Mouse (Mus musculus): ENCODE data around the gene Pcgf5. TPM values are rescaled to one million over a fixed set of nuclear protein-coding genes. Genes with fewer than 3 reads are reported as not detected.
A peak's percentile ranks its signal among the peaks of the same experiment; 100 is the strongest.

Pcgf5 gene
- 18.4 and 18.9 TPM in 2 replicates for polyA plus RNA-seq (2015; fragmentation: Nextera tagmentation; extraction: Ambion mirVana)

- H3K9ac ChIP-seq: peak within 1 kb of the TSS; percentile 59
- peaks cover 41% of the 10 kb centered on the region for H3K27me3 ChIP-seq
- 0 out of 2 replicates have a peak, but pooled peaks cover 4% of the 10 kb centered on the region for H3K4me1 ChIP-seq
- H3K4me3 ChIP-seq: peak within 1 kb of the TSS; percentile 79
- no peaks in the 10 kb centered on the region for H3K36me3 ChIP-seq
- no peaks in the 10 kb centered on the region for H3K9me3 ChIP-seq
- peak within 1 kb of the TSS; percentile 26 for H3K27ac ChIP-seq
- peak; percentile 83 for ATAC-seq (ENCODE audit: borderline replicate concordance, extremely low read depth, low FRiP score, low TSS enrichment)
- WGBS: 0% methylated on average over 74 of the region's 92 CpGs
- peak within 1 kb of the TSS; percentile 100 for H3K4me2 ChIP-seq
These were observed at the start of gene Pcgf5 for GRCm38 (mm10) chr19:36348161-36348800. Gene Pcgf5, plus strand, starts transcription at chr19:36348309.

- no peak overlapping the region for H3K9ac ChIP-seq
- no peaks in the 10 kb centered on the region for H3K36me3 ChIP-seq
- H3K9me3 ChIP-seq: no peaks in the 10 kb centered on the region
- no peaks in the 10 kb centered on the region for H3K27me3 ChIP-seq
- no peak for ATAC-seq (ENCODE audit: borderline replicate concordance, extremely low read depth, low FRiP score, low TSS enrichment)
- no peak overlapping the region for H3K4me2 ChIP-seq
- no peaks in the 10 kb centered on the region for H3K4me1 ChIP-seq
- no peak overlapping the region for H3K27ac ChIP-seq
- no peak overlapping the region for H3K4me3 ChIP-seq
- 55% methylated on average over 5 of the region's 5 CpGs for whole genome bisulfite sequencing
These were observed 42.6 kb upstream of the Pcgf5 start for GRCm38 (mm10) chr19:36305542-36305941.

GRCm38 (mm10) chr19:36314010-36314409, 34.1 kb upstream of the Pcgf5 start:
- H3K4me2 ChIP-seq: no peak overlapping the region
- no peak overlapping the region for H3K27ac ChIP-seq
- 79% methylated on average over 5 of the region's 5 CpGs for WGBS
- H3K9ac ChIP-seq: no peak overlapping the region
- H3K4me1 ChIP-seq: no peaks in the 10 kb centered on the region
- H3K9me3 ChIP-seq: no peaks in the 10 kb centered on the region
- H3K4me3 ChIP-seq: no peak overlapping the region
- H3K36me3 ChIP-seq: no peaks in the 10 kb centered on the region
- H3K27me3 ChIP-seq: no peaks in the 10 kb centered on the region
- no peak for ATAC-seq (ENCODE audit: borderline replicate concordance, extremely low read depth, low FRiP score, low TSS enrichment)

- Histone ChIP-seq H3K36me3 (no peaks in the 10 kb centered on the region), H3K9ac (no peak overlapping the region), H3K27me3 (no peaks in the 10 kb centered on the region), H3K27ac (no peak overlapping the region), H3K4me3 (no peak overlapping the region), H3K9me3 (no peaks in the 10 kb centered on the region), H3K4me2 (no peak overlapping the region), H3K4me1 (no peaks in the 10 kb centered on the region)
- ATAC-seq (ENCODE audit: borderline replicate concordance, extremely low read depth, low FRiP score, low TSS enrichment): no peak
- WGBS: 78% methylated on average over 4 of the region's 4 CpGs
These were observed 28.4 kb upstream of the Pcgf5 start for GRCm38 (mm10) chr19:36319735-36320134.

- Histone ChIP-seq H3K27ac (no peak overlapping the region), H3K4me2 (no peak overlapping the region), H3K4me1 (no peaks in the 10 kb centered on the region), H3K27me3 (no peaks in the 10 kb centered on the region), H3K36me3 (no peaks in the 10 kb centered on the region), H3K9me3 (no peaks in the 10 kb centered on the region), H3K4me3 (no peak overlapping the region), H3K9ac (no peak overlapping the region)
- 86% methylated on average over 3 of the region's 3 CpGs for WGBS
- no peak for ATAC-seq (ENCODE audit: borderline replicate concordance, extremely low read depth, low FRiP score, low TSS enrichment)
These were observed 27.0 kb upstream of the Pcgf5 start for GRCm38 (mm10) chr19:36321066-36321465.

- Histone ChIP-seq H3K36me3 (no peaks in the 10 kb centered on the region), H3K4me2 (no peak overlapping the region), H3K4me1 (no peaks in the 10 kb centered on the region), H3K9ac (no peak overlapping the region), H3K27ac (no peak overlapping the region), H3K9me3 (no peaks in the 10 kb centered on the region), H3K4me3 (no peak overlapping the region), H3K27me3 (no peaks in the 10 kb centered on the region)
- ATAC-seq (ENCODE audit: borderline replicate concordance, extremely low read depth, low FRiP score, low TSS enrichment): no peak
- 56% methylated on average over 2 of the region's 2 CpGs for WGBS
These were observed 24.8 kb upstream of the Pcgf5 start for GRCm38 (mm10) chr19:36323326-36323725.

- 33% methylated on average over 5 of the region's 5 CpGs for WGBS
- Histone ChIP-seq H3K36me3 (no peaks in the 10 kb centered on the region), H3K4me3 (no peak overlapping the region), H3K9me3 (no peaks in the 10 kb centered on the region), H3K27ac (no peak overlapping the region), H3K4me2 (no peak overlapping the region), H3K27me3 (no peaks in the 10 kb centered on the region), H3K9ac (no peak overlapping the region), H3K4me1 (no peaks in the 10 kb centered on the region)
- ATAC-seq (ENCODE audit: borderline replicate concordance, extremely low read depth, low FRiP score, low TSS enrichment): no peak
These were observed 19.4 kb upstream of the Pcgf5 start for GRCm38 (mm10) chr19:36328678-36329077.

GRCm38 (mm10) chr19:36347376-36347775, 733 bp upstream of the Pcgf5 start:
- WGBS: 18% methylated on average over 6 of the region's 6 CpGs
- H3K9me3 ChIP-seq: no peaks in the 10 kb centered on the region
- H3K4me3 ChIP-seq: peak overlapping the region; percentile 79
- H3K27ac ChIP-seq: no peak overlapping the region
- no peak overlapping the region for H3K9ac ChIP-seq
- ATAC-seq (ENCODE audit: borderline replicate concordance, extremely low read depth, low FRiP score, low TSS enrichment): no peak
- H3K4me2 ChIP-seq: peak overlapping the region; percentile 100
- H3K36me3 ChIP-seq: no peaks in the 10 kb centered on the region
- H3K4me1 ChIP-seq: 0 out of 2 replicates have a peak, but pooled peaks cover 4% of the 10 kb centered on the region
- peaks cover 41% of the 10 kb centered on the region for H3K27me3 ChIP-seq

- peak overlapping the region; percentile 79 for H3K4me3 ChIP-seq
- 1% methylated on average over 11 of the region's 11 CpGs for WGBS
- peaks cover 41% of the 10 kb centered on the region for H3K27me3 ChIP-seq
- H3K9me3 ChIP-seq: no peaks in the 10 kb centered on the region
- H3K4me2 ChIP-seq: peak overlapping the region; percentile 100
- no peaks in the 10 kb centered on the region for H3K36me3 ChIP-seq
- H3K4me1 ChIP-seq: 0 out of 2 replicates have a peak, but pooled peaks cover 4% of the 10 kb centered on the region
- ATAC-seq (ENCODE audit: borderline replicate concordance, extremely low read depth, low FRiP score, low TSS enrichment): no peak
- no peak overlapping the region for H3K27ac ChIP-seq
- peak overlapping the region; percentile 59; the same call in 1 of the 2 replicates for H3K9ac ChIP-seq
These were observed 313 bp upstream of the Pcgf5 start for GRCm38 (mm10) chr19:36347831-36348160.

- peak overlapping the region; percentile 79 for H3K4me3 ChIP-seq
- 0 out of 2 replicates have a peak, but pooled peaks cover 4% of the 10 kb centered on the region for H3K4me1 ChIP-seq
- peak overlapping the region; percentile 59 for H3K9ac ChIP-seq
- no peaks in the 10 kb centered on the region for H3K9me3 ChIP-seq
- under 1% methylated on average over 85 of the region's 85 CpGs for WGBS
- H3K27me3 ChIP-seq: peaks cover 41% of the 10 kb centered on the region
- ATAC-seq (ENCODE audit: borderline replicate concordance, extremely low read depth, low FRiP score, low TSS enrichment): peak; percentile 66
- H3K27ac ChIP-seq: peak overlapping the region; percentile 26
- H3K4me2 ChIP-seq: peak overlapping the region; percentile 100
- H3K36me3 ChIP-seq: no peaks in the 10 kb centered on the region
These were observed 835 bp downstream of the Pcgf5 start for GRCm38 (mm10) chr19:36348801-36349486.

- Histone ChIP-seq H3K27me3 (peaks cover 41% of the 10 kb centered on the region), H3K4me2 (peak overlapping the region; percentile 100), H3K4me3 (peak overlapping the region; percentile 79), H3K9ac (peak overlapping the region; percentile 59; the same call in 1 of the 2 replicates), H3K36me3 (no peaks in the 10 kb centered on the region), H3K4me1 (0 out of 2 replicates have a peak, but pooled peaks cover 4% of the 10 kb centered on the region), H3K9me3 (no peaks in the 10 kb centered on the region), H3K27ac (no peak overlapping the region)
- WGBS: 3% methylated on average over 15 of the region's 15 CpGs
- no peak for ATAC-seq (ENCODE audit: borderline replicate concordance, extremely low read depth, low FRiP score, low TSS enrichment)
These were observed 1.4 kb downstream of the Pcgf5 start for GRCm38 (mm10) chr19:36349487-36349955.

GRCm38 (mm10) chr19:36350181-36350580, 2.1 kb downstream of the Pcgf5 start:
- Histone ChIP-seq H3K4me3 (no peak overlapping the region), H3K9me3 (no peaks in the 10 kb centered on the region), H3K27me3 (peaks cover 41% of the 10 kb centered on the region), H3K4me1 (0 out of 2 replicates have a peak, but pooled peaks cover 4% of the 10 kb centered on the region), H3K36me3 (no peaks in the 10 kb centered on the region), H3K27ac (no peak overlapping the region), H3K4me2 (no peak overlapping the region), H3K9ac (no peak overlapping the region)
- no peak for ATAC-seq (ENCODE audit: borderline replicate concordance, extremely low read depth, low FRiP score, low TSS enrichment)
- WGBS: 60% methylated on average over 11 of the region's 11 CpGs

Data from lung, embryonic 15.5 days (tissue).